Mouse (Mus musculus): ENCODE measurements around the gene Prnp. TPM values are rescaled to one million over a fixed set of nuclear protein-coding genes. Genes with fewer than 3 reads are reported as not detected.

The Prnp gene
- total RNA-seq, 2 experiments from 2014 or later: 102 to 117 TPM

DNA sequence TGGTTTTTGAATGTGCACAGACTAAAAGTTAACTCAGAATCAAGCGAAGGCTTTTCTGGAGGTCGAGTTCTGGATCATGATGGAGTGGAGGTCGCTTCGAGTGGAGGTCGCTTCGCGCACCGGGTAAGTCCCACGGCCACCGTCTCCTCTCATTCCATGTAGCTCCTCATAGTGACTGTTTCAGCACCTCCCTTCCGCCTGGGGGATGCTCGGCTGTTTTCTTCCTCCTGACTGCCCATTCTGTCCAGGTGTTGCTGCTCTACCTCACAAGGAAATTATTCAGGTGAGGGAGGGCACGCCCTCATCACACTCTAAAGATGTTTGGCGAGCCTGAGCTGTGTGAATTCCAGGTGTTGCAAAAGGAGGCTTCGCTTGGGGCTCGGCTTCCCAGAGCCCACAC lies 36.6 kb downstream of the Prnp start:
- intact Hi-C loops (cut with DNase I): loop anchor here (5.0 kb wide), 1 partner anchor 384 kb away; the partner anchor contains the start of gene Adra1d

GRCm38 (mm10) chr2:131948156-131948555 lies 38.4 kb downstream of the Prnp start:
- intact Hi-C loops (cut with DNase I): loop anchor here (5.0 kb wide), 1 partner anchor 386 kb away; the partner anchor contains the start of gene Adra1d
- no peak for DNase-seq

More for the DNA sequence above, 36.6 kb downstream of the Prnp start:
- DNase-seq: peak; percentile 0

DNA sequence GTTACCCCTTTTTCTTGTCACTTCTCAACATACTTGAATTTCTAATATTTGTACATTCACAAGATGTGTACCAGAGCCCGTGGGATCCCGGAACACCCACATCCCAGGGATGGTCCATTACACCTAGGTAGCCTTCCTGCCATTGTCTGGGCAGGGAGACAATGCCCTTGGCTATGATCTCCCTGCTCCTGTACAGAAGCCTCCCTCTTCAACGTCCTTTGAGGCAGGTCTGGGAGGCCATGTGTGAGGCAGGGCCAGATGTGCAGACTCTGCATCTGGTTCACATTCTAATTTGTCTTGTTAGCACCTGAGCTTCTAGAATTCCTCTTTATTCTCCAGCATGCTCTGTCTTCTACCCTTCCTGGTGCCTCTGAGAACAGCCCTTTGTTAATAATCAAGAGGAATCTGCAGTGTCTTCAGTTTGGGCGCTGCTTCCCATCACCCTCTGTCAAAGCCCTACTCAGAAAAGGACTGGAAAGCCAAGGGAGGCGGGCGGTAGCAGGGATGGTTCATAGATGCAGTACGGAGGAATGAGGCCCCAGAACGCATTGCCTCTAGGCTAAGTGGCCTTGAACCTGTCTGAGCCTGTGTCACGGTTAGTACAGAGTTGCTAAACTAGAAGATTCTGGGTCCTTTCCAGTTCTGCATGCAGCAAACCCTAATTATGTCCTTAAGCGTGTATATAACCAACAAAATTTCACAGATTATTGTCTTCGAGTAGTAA lies 39.4 kb downstream of the Prnp start:
- DNase-seq: peak; percentile 0
- intact Hi-C loops (cut with DNase I): loop anchor here (1.0 to 5.0 kb wide), 3 partner anchors 121 to 387 kb away; partner anchors contain the start of gene Adra1d

GRCm38 (mm10) chr2:131949767-131950597 lies 40.3 kb downstream of the Prnp start:
- DNase-seq: peak; percentile 48 to 69
- intact Hi-C loops (cut with DNase I): loop anchor here (1.0 to 5.0 kb wide), 3 partner anchors 122 to 388 kb away; partner anchors contain the start of gene Adra1d

DNA sequence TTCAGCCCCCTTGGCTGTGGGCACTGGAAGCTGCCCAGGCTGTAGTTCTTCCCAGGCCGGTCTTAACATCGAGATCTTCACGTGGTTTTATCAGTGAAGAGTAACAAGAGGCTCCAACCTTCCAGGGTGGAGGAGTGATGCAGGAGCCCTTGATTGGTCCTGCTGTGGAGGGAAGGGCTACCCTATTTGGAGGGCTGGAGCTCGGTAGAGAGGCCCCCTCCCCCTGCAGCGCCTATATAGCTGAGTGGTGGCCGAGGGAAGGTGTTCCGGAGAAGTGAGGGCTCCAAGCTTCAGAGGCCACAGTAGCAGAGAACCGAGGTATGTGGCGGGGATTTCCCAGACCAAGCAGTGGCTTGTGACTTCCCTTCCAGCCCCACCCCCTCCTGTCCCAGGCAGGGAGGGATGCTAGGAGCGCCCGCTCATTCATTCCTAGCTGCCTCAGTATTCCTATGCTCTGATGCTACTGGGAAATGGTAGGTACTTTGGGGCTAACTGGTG lies 40.9 kb downstream of the Prnp start, which contains the start of gene Prnd:
TSS of gene Prnd (plus strand) at position 264 of the 498 bp plus-strand sequence.
- intact Hi-C loops (cut with DNase I): no loop called here
- DNase-seq: peak in 1 of 2 experiments; percentile 7

GRCm38 (mm10) chr2:131952456-131952855 lies 42.7 kb downstream of the Prnp start:
- peak in 1 of 2 experiments; percentile 5 for DNase-seq
- intact Hi-C loops (cut with DNase I): no loop called here

- intact Hi-C loops (cut with DNase I): no loop called here
- peak in 1 of 2 experiments; percentile 14 for DNase-seq
Measured at GRCm38 (mm10) chr2:131952961-131953538, 43.3 kb downstream of the Prnp start.

DNA sequence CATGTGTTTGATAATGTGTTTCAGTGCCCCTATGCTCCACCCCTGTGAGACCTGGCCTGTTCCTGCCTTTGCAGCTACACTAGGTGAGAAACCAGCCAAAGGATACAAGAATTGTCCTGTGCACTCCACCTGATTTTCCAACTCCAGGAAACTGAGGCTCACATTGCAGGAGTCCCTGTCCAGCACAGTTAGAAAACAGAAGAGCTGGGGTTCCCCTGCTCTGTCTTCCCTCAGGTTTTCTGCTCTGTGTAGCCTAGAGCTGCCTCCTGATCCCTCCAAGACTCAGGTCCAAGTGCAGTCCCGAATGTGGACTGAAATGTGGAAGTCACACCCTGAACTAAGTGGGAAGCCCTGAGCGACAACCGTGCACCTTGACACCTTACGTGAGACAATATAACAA lies 44.0 kb downstream of the Prnp start:
- intact Hi-C loops (cut with DNase I): no loop called here
- DNase-seq: no peak

DNA sequence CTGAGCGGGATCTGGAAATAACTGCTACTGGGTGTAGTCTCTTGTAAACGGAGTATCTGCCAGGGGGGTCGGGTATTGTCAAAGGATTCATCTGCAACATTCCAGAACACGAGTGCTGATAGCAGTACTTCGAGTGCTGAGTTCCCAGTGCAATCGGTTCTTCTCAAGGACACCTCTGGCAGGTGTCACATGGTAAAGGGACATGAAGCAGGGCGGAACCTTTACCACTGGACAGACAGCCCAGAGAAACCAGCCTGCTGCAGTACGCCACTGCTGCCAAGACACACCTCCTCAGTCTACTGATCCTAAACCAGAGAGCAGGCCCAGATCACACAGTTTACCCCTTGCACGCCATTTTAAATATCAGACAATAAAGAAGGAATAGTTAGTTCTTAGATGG lies 45.1 kb downstream of the Prnp start:
- peak; percentile 21 to 28 for DNase-seq
- intact Hi-C loops (cut with DNase I): no loop called here

- peak; percentile 16 to 39 for DNase-seq
- intact Hi-C loops (cut with DNase I): no loop called here
Measured at GRCm38 (mm10) chr2:131955264-131955663, 45.5 kb downstream of the Prnp start.

DNA sequence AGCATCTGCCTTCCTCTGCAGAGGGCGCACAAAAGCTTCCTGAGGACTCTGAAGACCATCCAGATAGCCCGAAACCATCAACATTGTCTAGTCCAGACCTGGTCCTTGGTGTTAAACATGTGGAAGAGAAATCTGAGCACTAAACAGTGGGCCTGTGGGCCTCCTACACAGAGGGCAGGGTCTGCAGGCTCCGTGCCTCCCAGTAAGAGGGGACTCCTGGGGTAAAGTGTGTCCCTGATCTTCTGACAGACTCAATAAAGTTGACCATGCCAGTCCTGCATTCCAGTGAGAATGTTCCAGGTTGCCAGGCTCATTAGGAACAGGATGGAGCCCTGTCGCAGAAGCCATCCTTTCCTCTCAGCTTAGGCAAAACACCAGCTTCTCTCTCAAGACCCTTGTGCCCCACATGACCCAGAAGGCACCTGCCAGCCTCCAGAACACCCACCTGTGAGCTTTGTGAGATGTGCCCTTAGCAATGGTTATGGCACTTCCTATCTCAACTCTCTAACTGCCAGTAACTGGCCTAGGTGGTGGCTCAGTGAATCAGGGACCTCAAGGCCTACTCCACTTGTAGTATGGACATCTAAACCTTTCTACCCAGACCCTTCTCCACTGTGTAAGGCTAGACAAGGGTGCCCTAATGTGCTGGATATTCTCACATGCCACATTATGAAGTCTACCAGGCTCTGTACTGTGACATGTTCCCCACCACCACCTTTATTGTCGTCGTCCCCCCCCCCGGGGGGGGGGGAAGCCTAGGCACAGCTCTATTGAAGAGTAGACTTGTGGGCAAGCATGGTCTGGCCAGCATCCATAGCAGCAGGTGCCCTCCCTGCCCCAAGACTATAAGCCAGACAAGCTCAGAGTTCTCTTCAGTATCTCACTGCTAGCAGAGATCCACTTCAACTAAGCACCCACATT lies 46.9 kb downstream of the Prnp start:
- intact Hi-C loops (cut with DNase I): no loop called here
- DNase-seq: peak in 1 of 2 experiments; percentile 1

DNA sequence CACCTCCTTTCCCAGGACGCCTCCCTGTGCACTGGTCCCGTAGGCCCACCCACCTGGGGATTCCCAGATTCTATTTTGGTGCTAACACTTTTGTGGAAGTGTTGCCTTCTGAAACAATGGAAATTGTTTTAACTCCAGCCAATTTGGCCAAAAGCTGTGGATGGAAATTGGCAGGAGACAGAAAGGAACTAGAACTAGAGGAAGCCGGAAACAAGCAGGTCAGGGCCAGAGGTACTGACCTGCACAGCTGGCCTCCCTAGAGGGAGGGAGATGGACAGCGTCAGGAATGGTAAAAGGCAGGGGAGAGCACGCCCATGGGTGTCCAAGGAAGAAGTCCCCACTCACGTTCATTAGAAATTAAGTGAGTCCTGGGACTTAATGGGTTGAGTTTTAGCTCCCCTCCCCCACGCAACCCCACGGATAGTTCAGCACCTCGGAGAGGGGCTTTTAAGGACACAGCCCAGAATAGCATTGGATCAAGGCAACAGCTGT lies 48.0 kb downstream of the Prnp start:
- DNase-seq: peak in 1 of 2 experiments; percentile 34
- intact Hi-C loops (cut with DNase I): loop anchor here (2.0 kb wide), 1 partner anchor 23 kb away; no protein-coding TSS in a partner anchor

DNA sequence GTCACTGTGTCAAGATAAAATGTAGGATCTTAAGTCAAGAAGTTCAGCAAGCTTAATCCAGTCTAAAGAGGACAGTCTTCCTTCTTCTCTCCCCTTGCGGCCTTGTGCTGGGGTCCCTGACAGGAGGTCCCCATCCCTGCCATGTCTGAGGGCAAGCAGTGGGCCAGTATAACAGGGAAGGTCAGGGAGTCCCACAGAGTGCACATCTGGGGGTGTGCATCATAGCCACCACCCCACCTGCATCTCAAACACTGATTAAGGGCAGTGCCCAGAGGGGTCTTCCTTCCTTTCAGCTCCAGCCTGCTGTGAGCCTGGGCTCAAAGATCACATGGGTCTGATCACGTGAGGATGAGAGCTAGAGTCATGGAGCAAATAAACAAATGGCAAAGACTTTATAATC lies 51.9 kb downstream of the Prnp start:
- DNase-seq: peak in 1 of 2 experiments; percentile 0
- intact Hi-C loops (cut with DNase I): loop anchor here (1.0 kb wide), 1 partner anchor 10 kb away; no protein-coding TSS in a partner anchor

DNA sequence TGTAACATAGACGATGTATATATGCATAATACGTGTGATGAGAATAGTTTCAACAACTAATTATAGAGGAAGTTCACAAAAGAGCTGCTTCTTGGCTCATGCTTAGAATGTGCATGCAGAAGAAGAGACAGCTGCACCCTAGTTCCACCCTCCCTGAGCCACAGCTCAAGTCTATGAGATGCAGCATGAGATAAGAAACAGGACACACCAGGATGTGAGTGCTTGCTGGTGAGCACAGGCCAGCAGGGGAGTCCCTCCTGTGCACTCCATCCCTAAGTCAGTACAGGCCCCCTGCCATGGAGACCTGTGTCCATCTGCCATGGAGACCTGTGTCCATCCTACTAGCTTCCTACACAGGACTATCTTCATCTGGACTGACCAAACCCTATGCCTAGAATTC lies 60.9 kb downstream of the Prnp start:
- intact Hi-C loops (cut with DNase I): no loop called here
- DNase-seq: peak in 1 of 2 experiments; percentile 0

DNA sequence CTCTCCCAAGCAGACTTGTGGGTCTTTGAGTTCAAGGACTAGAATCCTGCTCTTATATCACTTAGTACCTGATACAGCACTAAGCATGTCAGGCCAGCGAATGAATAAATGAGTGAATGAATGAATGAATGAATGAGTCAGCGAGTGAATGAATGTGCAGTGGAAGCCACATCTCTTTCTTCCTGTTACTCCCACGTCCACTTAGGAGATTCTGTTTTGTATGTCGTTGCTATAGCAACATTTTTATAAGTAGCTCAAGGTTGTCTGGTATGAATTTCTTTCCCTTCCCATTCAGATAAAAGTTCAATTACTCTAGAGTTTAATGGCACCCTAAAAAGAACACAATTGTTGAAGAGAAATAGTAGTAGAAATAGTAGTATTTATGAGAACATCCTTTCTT lies 61.4 kb downstream of the Prnp start:
- DNase-seq: no peak
- intact Hi-C loops (cut with DNase I): loop anchor here (1.0 kb wide), 1 partner anchor 9 kb away; no protein-coding TSS in a partner anchor

DNA sequence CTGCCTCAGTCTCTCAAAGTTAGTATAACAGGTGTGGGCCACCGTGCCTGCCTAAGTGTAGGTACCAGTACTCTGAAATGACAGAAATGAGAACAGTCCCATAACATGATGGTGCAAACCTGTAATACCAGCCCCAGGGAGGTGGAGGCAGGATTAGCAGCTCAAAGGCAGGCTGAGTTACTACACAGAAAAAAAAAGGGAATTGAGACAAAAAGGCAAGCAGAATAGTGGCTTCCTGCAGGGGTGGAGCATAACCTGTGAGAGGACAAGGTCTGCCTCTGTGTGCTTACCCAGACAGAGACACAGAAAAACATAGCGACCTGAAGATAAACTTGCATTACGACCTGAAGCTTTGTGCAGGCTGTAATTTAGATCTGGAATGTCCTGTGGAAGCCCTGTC lies 66.9 kb downstream of the Prnp start:
- intact Hi-C loops (cut with DNase I): no loop called here
- no peak for DNase-seq

- peak in 1 of 2 experiments; percentile 29 for DNase-seq
Measured at GRCm38 (mm10) chr2:131980866-131981265, 71.1 kb downstream of the Prnp start.

DNA sequence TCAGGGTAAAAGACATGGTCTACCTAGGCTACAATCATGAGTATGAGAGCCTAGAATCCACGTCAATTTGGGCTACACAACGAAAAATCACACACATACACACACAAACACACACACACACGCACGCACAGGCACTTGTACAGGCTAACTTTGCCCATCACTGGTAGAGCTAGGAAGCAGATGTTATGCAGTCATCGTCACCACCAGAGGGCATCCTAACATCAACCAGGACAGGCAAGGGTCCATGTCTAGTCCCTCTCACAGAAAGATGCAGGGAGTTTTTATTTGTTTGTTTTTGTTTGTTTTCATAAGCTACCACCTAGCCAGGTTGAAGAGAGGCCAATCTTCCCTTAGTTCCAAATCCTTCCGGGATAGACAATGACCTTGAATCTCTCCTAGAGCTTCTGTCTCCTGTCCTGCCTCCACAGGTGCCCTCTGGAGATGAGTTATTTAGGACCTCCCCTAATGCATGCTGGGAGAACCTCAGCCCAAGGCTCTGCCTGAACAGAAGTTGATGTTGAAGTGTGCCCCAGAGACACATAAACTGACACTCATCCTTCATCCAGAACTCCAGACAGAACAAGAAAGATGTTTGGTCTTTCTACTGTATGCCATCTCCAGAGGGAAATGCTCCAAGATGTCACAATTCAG lies 72.9 kb downstream of the Prnp start:
- intact Hi-C loops (cut with DNase I): loop anchor here (1.0 to 5.0 kb wide), 3 partner anchors 80 to 260 kb away; no protein-coding TSS in a partner anchor
- DNase-seq: peak; percentile 60 to 64

More at GRCm38 (mm10) chr2:131980866-131981265, 71.1 kb downstream of the Prnp start:
- intact Hi-C loops (cut with DNase I): loop anchor here (2.0 to 5.0 kb wide), 2 partner anchors 22 to 81 kb away; no protein-coding TSS in a partner anchor

Data from heart, postnatal 36 days (tissue).